Mouse (Mus musculus) hindbrain, embryonic 16.5 days (tissue): ENCODE results near the gene Smim26. TPM values are rescaled to one million over a fixed set of nuclear protein-coding genes. Genes with fewer than 3 reads are reported as not detected.
A peak's percentile ranks its signal among the peaks of the same experiment; 100 is the strongest.
"Not testable (repeated sequence)": the region's sequence is repeated elsewhere in the genome, so short reads cannot be mapped to it uniquely, and the experiment has no call there.

Source experiments
- ATAC-seq: fragments of 200-750 bp; cut with Nextera tagmentation; 2 replicates; pipeline ENCODE4 v1.8.0; 2017; ENCODE audit warnings: moderate TSS enrichment, moderate library complexity
- H3K27ac ChIP-seq: fragments of 300-500 bp; sonication (generic); 2 replicates; pipeline ENCODE4 v1.5.1; 2014; ENCODE audit warnings: low read depth, mild to moderate bottlenecking, control low read depth, low read length, moderate library complexity
- H3K27me3 ChIP-seq: fragments of 300-500 bp; sonication (generic); replicated peaks from 2 replicates; pipeline ENCODE4 v1.6.1; 2014; ENCODE audit warnings: low read length; ENCODE audit not compliant: control insufficient read depth, insufficient read depth
- H3K36me3 ChIP-seq: fragments of 300-500 bp; sonication (generic); 2 replicates; pipeline ENCODE4 v1.6.1; 2014; ENCODE audit warnings: mild to moderate bottlenecking, low read length, moderate library complexity, mixed read lengths; ENCODE audit not compliant: control insufficient read depth, insufficient read depth
- H3K4me1 ChIP-seq: fragments of 300-500 bp; sonication (generic); 2 replicates; pipeline ENCODE4 v1.6.1; 2014; ENCODE audit warnings: low read depth, low read length; ENCODE audit not compliant: control insufficient read depth, insufficient read depth
- H3K4me2 ChIP-seq: fragments of 300-500 bp; sonication (generic); 2 replicates; pipeline ENCODE4 v1.6.1; 2014; ENCODE audit warnings: mild to moderate bottlenecking, low read length, control low read depth, moderate library complexity
- H3K4me3 ChIP-seq: fragments of 300-500 bp; sonication (generic); 2 replicates; pipeline ENCODE4 v1.5.1; 2014; ENCODE audit warnings: mild to moderate bottlenecking, low read length, control low read depth, moderate library complexity
- H3K9ac ChIP-seq: fragments of 300-500 bp; sonication (generic); 2 replicates; pipeline ENCODE4 v1.6.1; 2014; ENCODE audit warnings: low read depth, mild to moderate bottlenecking, control low read depth, low read length, moderate library complexity
- H3K9me3 ChIP-seq: fragments of 300-500 bp; sonication (generic); 2 replicates; pipeline ENCODE4 v1.6.1; 2014; ENCODE audit warnings: mild to moderate bottlenecking, low read length, moderate library complexity; ENCODE audit not compliant: control insufficient read depth
- WGBS: fragments of 180-500 bp; shearing (Covaris S2); extraction: QIAGEN DNeasy Blood & Tissue Kit; methylation state at CpG from one replicate; pipeline ENCODE4 v1.1.7; 2014; 5-methylcytosine and 5-hydroxymethylcytosine counted together
- polyA plus RNA-seq: library from polyadenylated mRNA; unstranded; fragments of >200 nt; fragmentation: Nextera tagmentation; extraction: Ambion mirVana; gene quantifications from 2 replicates; pipeline ENCODE4 v1.2.1, GENCODE M21; 2015

Gene Smim26
- polyA plus RNA-seq, 1 experiment from 2014 or later, result 63.3 TPM

DNA sequence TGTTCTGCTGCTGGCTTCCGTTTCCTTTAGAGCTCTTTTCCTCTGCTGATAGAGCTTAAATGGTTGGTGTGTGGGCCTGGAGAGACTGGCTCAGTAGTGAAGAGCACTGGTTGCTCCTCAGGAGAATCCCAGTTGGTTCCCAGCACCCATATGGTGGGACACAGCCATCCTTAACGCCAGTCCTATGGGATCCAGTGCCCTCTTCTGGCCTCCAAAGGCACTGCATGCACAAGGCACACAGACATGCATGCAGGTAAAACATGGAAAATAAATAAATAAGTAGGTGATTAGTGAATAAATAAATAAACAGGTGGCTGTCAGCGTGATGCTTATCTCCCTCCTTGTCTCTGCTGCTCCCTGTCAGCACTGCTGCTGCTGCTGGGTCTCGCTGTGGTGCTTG is 5.1 kb upstream of the Smim26 start:
- H3K27ac ChIP-seq, result no peak overlapping the region
- peaks cover 39% of the 10 kb centered on the region for H3K36me3 ChIP-seq
- no peaks in the 10 kb centered on the region for H3K27me3 ChIP-seq
- WGBS, result 88% methylated on average over 4 of the region's 4 CpGs
- H3K9ac ChIP-seq, result no peak overlapping the region
- no peaks in the 10 kb centered on the region for H3K4me1 ChIP-seq
- H3K4me2 ChIP-seq, result no peak overlapping the region
- H3K4me3 ChIP-seq, result no peak overlapping the region
- H3K9me3 ChIP-seq, result no peaks in the 10 kb centered on the region
- no peak for ATAC-seq

DNA sequence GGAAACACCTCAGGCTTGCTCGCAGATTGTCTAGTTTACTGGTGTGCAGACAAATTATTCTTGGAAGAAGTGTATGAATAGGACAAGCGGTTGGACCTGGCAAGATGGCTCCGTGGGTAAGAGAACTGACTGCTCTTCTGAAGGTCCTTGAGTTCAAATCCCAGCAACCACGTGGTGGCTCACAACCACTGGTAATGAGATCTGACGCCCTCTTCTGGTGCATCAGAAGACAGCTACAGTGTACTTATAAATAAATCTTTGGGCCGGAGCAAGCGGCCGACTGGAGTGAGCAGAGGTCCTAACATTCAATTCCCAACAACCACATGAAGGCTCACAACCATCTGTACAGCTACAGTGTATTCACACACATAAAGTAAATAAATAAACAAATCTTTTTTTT is 818 bp upstream of the Smim26 start:
- WGBS, result 66% methylated on average over 8 of the region's 8 CpGs
- not testable (repeated sequence) for H3K4me3 ChIP-seq, H3K4me1 ChIP-seq, ATAC-seq, H3K27ac ChIP-seq, H3K9ac ChIP-seq, H3K27me3 ChIP-seq, H3K9me3 ChIP-seq, H3K4me2 ChIP-seq
- peaks cover 16% of the 10 kb centered on the region for H3K36me3 ChIP-seq

DNA sequence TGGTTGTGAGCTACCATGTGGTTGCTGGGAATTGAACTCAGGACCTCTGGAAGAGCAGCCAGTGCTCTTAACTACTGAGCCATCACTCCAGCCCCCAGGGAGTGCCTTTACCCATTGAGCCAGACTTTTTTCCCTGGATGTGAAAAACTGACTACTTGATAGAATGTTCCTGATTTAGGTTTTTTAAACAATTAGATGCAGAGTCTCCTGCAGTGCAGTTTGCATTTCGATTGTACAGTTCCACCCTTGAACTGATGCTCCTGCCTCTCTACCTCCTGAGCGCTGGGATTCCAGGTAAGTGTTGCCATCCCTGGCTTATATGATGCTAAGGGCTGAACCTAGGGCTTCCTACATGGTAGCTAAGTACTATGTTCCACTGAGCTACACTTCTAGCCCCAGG is 4.2 kb downstream of the Smim26 start:
- no peak overlapping the region for H3K9ac ChIP-seq
- H3K27ac ChIP-seq, result no peak overlapping the region
- H3K36me3 ChIP-seq, result 0 out of 2 replicates have a peak, but pooled peaks cover 4% of the 10 kb centered on the region
- no peak overlapping the region for H3K4me3 ChIP-seq
- peaks cover 12% of the 10 kb centered on the region for H3K4me1 ChIP-seq
- no peaks in the 10 kb centered on the region for H3K27me3 ChIP-seq
- 61% methylated on average over 2 of the region's 2 CpGs for WGBS
- H3K9me3 ChIP-seq, result no peaks in the 10 kb centered on the region
- ATAC-seq, result no peak
- no peak overlapping the region for H3K4me2 ChIP-seq

DNA sequence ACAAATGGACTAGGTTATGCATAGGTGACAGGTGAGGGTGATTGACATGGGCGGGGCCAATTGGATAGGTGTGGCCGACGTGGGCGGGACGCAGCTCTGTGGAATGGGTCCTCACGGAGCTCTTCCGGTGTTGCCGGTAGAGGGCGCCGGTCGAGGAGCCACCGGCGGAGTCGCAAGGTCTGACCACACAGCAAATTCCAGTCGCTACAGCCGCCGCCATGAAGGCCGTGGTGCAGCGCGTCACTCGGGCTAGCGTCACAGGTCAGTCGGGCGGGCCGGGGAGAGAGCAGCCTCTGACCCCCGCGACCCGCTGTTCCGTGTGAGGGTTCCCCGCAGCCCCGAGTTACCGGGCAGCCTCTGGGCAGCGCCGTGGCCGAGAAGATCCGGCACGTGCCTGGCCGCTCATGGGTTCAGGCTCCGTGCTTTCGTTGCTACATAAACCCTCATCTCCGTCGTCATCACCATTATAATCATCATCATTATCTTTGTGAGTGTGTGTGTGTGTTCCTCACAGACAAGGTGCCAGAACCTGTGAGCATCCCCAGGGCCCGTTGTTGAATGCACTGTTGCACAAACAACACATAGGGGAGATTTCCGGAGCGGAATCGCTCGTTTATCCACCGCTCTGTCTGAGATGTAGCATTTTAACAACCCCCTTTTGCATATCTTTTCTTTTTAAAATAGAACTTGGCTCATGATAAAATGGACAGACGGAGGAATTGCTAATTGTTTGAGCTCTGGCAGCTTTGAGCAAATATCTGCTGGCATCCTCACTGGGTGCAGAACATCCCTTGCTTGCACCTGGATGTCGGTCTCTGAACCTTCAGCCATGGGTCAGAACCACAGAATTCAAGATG is 6.2 kb downstream of the Smim26 start, which contains the start of gene Dtd1:
TSS of gene Dtd1 (plus strand) at position 67 of the 857 bp plus-strand sequence.
- WGBS, result 1% methylated on average over 44 of the region's 50 CpGs
- peaks cover 10% of the 10 kb centered on the region; the same call in 1 of the 2 replicates for H3K36me3 ChIP-seq
- peak; percentile 94 for ATAC-seq
- H3K9me3 ChIP-seq, result no peaks in the 10 kb centered on the region
- H3K4me3 ChIP-seq, result peak within 1 kb of the TSS; percentile 77
- H3K9ac ChIP-seq, result peak within 1 kb of the TSS; percentile 91
- H3K27me3 ChIP-seq, result no peaks in the 10 kb centered on the region
- peak within 1 kb of the TSS; percentile 70 for H3K4me2 ChIP-seq
- H3K4me1 ChIP-seq, result peaks cover 8% of the 10 kb centered on the region
- peak within 1 kb of the TSS; percentile 86 for H3K27ac ChIP-seq

GRCm38 (mm10) chr2:144601576-144601975 is 7.7 kb downstream of the Smim26 start:
- no peaks in the 10 kb centered on the region for H3K27me3 ChIP-seq
- no peak for ATAC-seq
- peaks cover 9% of the 10 kb centered on the region for H3K36me3 ChIP-seq
- peaks cover under 1% of the 10 kb centered on the region; the same call in 1 of the 2 replicates for H3K9me3 ChIP-seq
- no peak overlapping the region for H3K4me2 ChIP-seq
- no peak overlapping the region for H3K27ac ChIP-seq
- WGBS, result 94% methylated on average over 1 of the region's 1 CpGs
- no peak overlapping the region for H3K9ac ChIP-seq
- H3K4me1 ChIP-seq, result peaks cover 8% of the 10 kb centered on the region
- H3K4me3 ChIP-seq, result no peak overlapping the region

GRCm38 (mm10) chr2:144613956-144614355 is 20.1 kb downstream of the Smim26 start:
- Histone ChIP-seq H3K4me2 (no peak overlapping the region), H3K4me1 (no peaks in the 10 kb centered on the region), H3K27ac (no peak overlapping the region), H3K9ac (no peak overlapping the region), H3K9me3 (no peaks in the 10 kb centered on the region), H3K27me3 (no peaks in the 10 kb centered on the region), H3K4me3 (no peak overlapping the region), H3K36me3 (no peaks in the 10 kb centered on the region)
- 94% methylated on average over 6 of the region's 6 CpGs for WGBS
- no peak for ATAC-seq

- Histone ChIP-seq H3K4me3 (no peak overlapping the region), H3K36me3 (peaks cover 2% of the 10 kb centered on the region; the same call in 1 of the 2 replicates), H3K27me3 (no peaks in the 10 kb centered on the region), H3K4me1 (no peaks in the 10 kb centered on the region), H3K9ac (no peak overlapping the region), H3K4me2 (no peak overlapping the region), H3K27ac (no peak overlapping the region), H3K9me3 (no peaks in the 10 kb centered on the region)
- no peak for ATAC-seq
- WGBS, result 95% methylated on average over 16 of the region's 16 CpGs
Observed at GRCm38 (mm10) chr2:144617074-144617874, 23.4 kb downstream of the Smim26 start.

DNA sequence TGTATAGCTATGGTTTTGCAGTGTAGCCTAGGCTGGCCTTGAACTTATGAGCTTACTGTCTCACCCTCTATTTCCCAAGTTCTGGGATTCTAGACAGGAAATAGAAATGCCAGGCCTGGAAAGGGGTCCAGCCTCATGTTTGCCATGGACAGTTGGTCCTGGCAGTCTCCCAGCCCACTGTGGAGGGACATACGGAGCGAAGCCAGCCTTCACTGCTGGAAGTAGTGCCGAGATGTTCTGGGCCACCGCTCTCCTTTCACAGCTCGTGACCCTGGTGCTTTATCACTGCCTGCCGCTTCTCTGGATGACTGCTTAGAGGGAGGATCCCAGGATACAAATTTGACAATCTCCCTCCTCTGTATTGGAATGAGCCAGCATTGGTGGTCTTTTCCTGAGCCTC is 27.6 kb downstream of the Smim26 start:
- WGBS, result 35% methylated on average over 6 of the region's 6 CpGs
- Histone ChIP-seq H3K36me3 (peaks cover 4% of the 10 kb centered on the region; the same call in 1 of the 2 replicates), H3K4me1 (no peaks in the 10 kb centered on the region), H3K9ac (no peak overlapping the region), H3K9me3 (no peaks in the 10 kb centered on the region), H3K27ac (no peak overlapping the region), H3K4me2 (no peak overlapping the region), H3K4me3 (no peak overlapping the region), H3K27me3 (no peaks in the 10 kb centered on the region)
- peak; percentile 50; the same call in 1 of the 2 replicates for ATAC-seq

- no peaks in the 10 kb centered on the region for H3K9me3 ChIP-seq
- 81% methylated on average over 2 of the region's 2 CpGs for whole genome bisulfite sequencing
- H3K27ac ChIP-seq, result no peak overlapping the region
- H3K9ac ChIP-seq, result no peak overlapping the region
- no peaks in the 10 kb centered on the region for H3K27me3 ChIP-seq
- H3K4me3 ChIP-seq, result no peak overlapping the region
- H3K4me1 ChIP-seq, result no peaks in the 10 kb centered on the region; the same call in 1 of the 2 replicates
- H3K4me2 ChIP-seq, result no peak overlapping the region
- peaks cover 3% of the 10 kb centered on the region; the same call in 1 of the 2 replicates for H3K36me3 ChIP-seq
- peak; percentile 43; the same call in 1 of the 2 replicates for ATAC-seq
Observed at GRCm38 (mm10) chr2:144633551-144633950, 39.7 kb downstream of the Smim26 start.
